Mouse (Mus musculus) spleen, postnatal 4 days (tissue): ENCODE results near the gene Vegfb.

Experiments used
- DNase-seq, 2 experiments: peaks; one replicate each; pipeline ENCODE4 v3.0.0; 2022; ENCODE audit warnings: low spot score in 2 of 2

Gene Vegfb

DNA sequence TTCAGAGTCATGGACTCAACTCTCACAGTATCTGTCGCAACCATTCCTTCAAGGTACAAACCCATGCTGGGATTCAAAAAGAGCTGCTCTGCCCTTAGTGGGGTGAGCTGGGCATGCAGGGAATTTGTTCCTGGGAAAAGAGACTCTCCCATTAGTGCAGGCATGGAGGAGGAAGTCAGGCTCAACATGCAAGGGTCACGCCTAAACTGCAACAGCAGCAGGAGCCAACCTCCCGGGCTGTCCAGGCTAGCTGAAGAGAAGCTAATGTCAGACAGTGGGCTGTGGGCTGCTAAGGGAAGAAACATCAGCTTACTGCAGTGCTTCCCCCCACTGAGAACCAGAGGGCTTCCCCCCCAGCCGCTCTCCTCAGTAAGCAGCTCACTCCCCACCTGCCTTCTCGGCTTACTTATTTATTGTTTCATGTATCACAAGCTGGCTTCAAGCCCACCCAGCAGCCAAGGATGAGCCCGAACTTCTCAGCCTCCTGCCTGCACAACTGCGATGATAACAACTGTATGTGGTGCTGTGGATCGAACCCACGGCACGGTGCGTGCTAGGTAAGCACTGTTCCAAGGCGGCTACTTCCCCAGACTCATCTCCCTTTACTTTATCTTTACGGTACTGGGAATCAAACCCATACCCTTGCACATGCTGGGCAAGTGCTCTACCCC is 15.1 kb downstream of the Vegfb start:
- DNase-seq: no peak

GRCm38 (mm10) chr19:6971644-6972043 is 15.8 kb downstream of the Vegfb start:
- no peak for DNase-seq

GRCm38 (mm10) chr19:6970460-6971085 is 16.9 kb downstream of the Vegfb start:
- no peak for DNase-seq

GRCm38 (mm10) chr19:6969665-6970381 is 17.6 kb downstream of the Vegfb start:
- DNase-seq: peak; percentile 77 to 91

DNA sequence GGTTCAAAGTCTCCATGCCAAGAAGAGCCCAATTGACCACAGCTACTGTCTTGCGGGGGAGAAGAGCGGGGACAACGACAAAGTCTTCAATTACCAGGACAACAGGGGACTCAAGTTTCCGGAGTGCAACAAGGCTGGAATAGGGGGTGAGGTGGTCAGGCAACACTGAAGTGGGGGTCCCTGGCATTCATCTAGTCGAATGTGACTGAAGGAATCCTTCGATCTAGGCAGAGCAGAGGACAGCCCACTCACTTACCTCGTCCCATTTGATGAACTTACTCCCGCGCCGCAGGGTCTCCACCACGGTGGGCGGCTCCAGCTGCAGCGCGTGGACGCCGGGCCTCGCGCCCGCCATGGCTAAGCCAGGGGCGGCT is 18.2 kb downstream of the Vegfb start:
- DNase-seq: no peak

DNA sequence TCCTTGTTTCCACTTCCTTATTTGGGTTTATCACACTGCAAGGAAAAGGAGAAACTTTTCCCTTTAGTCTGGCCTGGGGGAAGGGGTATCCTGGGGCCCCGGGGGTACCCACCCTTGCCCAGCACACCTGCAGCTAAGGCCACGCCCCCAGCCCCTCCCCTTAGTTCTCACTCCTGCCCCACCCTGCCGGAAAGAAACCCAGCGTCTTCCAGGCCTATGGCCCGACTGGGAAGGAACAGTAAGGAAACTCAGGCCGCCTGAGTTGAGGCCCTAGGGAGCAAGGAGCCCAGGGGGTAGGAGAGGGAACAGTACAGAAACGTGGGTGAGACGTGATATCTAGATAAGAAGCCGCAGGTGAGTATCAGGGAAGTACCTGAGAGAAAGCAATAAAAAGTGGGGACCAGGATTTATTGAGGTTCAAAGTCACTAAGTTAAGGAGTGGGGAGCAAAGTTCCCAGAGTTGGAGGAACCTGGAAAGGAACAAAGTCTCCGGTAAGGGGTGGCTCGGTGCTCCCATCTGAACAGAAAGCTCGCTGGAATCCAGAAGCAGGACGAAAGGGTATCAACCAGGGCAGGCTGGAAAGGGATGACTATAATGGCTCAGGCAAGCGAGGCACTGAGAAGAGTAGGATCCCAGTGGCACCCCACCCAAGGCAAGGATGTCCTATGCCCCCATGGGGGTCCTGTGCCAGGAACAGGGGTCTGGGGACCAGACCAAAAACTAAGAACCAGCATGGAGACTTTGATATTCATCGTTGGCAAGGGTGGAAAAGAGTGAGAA is 18.8 kb downstream of the Vegfb start:
- DNase-seq: peak in 1 of 2 experiments; percentile 64

DNA sequence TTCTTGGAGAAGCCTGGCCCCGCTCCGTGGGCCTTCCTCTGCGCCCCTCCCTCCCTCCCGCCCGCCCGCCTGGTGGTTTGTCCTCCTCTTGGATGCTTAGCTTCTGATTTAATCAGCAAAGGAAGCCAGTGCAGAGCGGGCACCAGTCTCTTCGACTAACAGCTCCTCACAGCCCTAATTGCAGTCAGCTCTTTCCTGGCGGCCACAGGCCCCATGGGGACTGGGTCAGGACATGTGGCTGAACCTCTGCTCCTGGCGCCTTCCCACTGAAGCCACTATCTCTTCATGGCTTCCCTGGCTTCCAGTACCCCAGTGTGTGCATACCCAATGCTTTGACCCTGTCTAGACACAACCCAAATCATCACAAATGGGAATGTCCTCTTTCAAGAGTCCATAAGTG is 31.0 kb downstream of the Vegfb start:
- no peak for DNase-seq

GRCm38 (mm10) chr19:6955424-6955823 is 32.0 kb downstream of the Vegfb start:
- no peak for DNase-seq

DNA sequence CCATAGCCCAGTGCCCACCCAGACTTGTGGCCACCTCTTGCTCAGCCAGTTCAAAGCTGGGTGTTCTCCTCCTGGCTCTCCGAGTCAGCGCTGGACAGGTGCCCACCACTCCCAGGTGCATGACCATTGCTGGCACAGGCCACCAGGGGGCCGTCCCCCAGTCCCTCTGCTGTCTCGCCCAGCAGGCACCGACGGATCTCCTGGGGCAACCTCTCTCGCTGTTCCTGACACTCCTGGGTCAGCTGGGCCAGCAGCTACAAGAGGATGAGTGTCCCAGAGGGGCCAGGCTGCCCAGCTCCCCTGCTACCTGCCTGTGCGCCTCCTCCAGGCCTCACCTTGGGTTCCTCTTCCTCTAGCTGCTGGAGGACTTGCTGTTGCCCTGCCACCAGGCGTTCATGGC is 33.4 kb downstream of the Vegfb start:
- DNase-seq: peak; percentile 48 to 78

GRCm38 (mm10) chr19:6952712-6953037 is 34.8 kb downstream of the Vegfb start:
- peak in 1 of 2 experiments; percentile 68 for DNase-seq

GRCm38 (mm10) chr19:6951994-6952711 is 35.3 kb downstream of the Vegfb start:
- peak; percentile 62 to 82 for DNase-seq

DNA sequence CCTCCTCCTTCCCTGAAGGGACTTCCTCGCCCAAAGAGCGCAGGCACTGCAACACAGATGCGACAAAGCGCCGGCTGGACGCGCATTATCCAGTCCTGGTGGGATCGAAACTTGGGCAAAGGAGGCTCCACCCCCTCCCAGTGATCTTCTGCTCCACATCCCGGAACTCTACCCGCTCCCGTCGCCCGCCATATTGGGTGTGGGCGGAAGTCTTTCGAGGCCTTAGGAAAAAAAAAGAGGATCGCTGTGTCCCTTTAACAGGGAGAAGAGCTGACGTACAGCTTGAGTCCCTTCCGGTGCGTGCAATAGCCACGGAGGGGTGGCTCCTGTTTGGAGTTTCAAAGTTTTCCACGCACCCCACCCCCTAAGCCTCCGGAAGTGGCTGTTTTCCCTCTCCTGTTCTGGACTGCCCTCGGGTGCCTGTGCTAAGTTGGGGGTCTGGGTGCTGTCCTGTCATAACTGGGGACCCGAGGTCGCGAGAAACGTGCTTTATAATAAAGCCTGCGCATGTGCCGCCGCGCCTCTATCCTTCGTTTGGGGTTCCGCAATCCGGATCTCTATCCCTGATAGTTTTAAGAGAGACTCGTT is 36.0 kb downstream of the Vegfb start:
- peak; percentile 76 to 85 for DNase-seq

DNA sequence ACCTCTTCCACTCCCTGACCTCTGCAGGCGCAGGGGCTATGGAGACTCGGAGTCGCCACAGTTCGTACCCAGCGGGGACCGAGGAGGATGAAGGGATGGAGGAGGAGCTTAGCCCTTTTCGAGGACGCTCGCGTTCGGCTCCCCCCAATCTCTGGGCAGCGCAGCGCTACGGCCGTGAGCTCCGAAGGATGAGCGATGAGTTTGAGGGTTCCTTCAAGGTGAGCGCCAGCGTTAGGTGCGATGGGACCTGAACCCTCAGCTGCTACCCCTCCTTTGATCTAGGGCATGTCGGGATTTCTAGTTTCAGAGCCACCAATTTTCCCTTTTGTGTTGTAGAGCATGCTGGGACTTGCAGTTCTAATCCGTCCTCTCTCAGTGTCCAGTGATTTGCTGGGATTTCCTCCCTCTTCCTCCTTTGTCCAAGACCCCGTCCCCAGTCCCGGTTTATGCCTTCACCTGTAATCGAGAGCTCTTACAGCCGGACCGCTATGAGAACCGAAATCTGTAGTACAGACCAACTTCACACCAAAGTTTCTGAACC is 36.8 kb downstream of the Vegfb start:
- peak in 1 of 2 experiments; percentile 68 for DNase-seq

- DNase-seq: no peak
These were observed 37.5 kb downstream of the Vegfb start for GRCm38 (mm10) chr19:6949951-6950350.

GRCm38 (mm10) chr19:6949532-6949931 is 37.9 kb downstream of the Vegfb start:
- DNase-seq: no peak

GRCm38 (mm10) chr19:6948186-6948585 is 39.3 kb downstream of the Vegfb start:
- no peak for DNase-seq

GRCm38 (mm10) chr19:6947742-6948141 is 39.7 kb downstream of the Vegfb start:
- DNase-seq: no peak

GRCm38 (mm10) chr19:6943709-6944108 is 43.7 kb downstream of the Vegfb start:
- DNase-seq: no peak

- DNase-seq: peak in 1 of 2 experiments; percentile 61
These were observed 44.7 kb downstream of the Vegfb start for GRCm38 (mm10) chr19:6942764-6943163.

- DNase-seq: peak; percentile 93 to 94
These were observed 45.2 kb downstream of the Vegfb start, which contains the start of gene Gpr137 for GRCm38 (mm10) chr19:6942249-6942691. TSS of gene Gpr137 (minus strand) at chr19:6942480.
